Mouse (Mus musculus): ENCODE measurements around the gene Apol10b. TPM values are rescaled to one million over a fixed set of nuclear protein-coding genes. Genes with fewer than 3 reads are reported as not detected.
"Not testable (repeated sequence)": the region's sequence is repeated elsewhere in the genome, so short reads cannot be mapped to it uniquely, and the experiment has no call there.

Apol10b gene
- polyA plus RNA-seq (2012; rRNA removed): 0.14 TPM in 1 of 2 replicates, not detected in the other

DNA sequence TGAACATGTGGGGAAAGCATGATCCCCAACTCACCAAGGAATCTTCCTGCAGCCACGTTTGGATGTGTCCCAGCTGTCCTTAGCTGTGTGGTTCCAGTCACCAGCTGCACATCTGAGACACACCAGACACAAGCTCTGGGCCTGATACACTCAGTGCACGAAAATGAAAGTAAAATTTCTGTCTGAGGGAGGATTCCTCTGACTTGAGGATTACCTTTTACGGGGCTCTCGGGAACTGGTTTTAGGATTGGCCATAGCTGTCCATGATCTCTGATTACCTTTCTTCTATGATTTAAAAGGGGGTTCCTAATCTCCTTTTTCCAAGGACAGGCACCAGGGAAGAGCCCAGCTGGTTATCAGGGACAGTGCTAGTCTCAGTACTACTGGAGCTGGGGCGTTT, at the start of gene Apol10b:
Gene Apol10b, minus strand, starts transcription at position 165 of the 400 bp plus-strand sequence.
- no peak for TF ChIP-seq CTCF (IDR thresholded peaks at IDR 0.05; ENCODE audit: borderline replicate concordance, extremely low read depth, insufficient read depth, insufficient read length)
- TF ChIP-seq POLR2A (IDR thresholded peaks at IDR 0.05; ENCODE audit: borderline replicate concordance, extremely low read depth, insufficient read depth, insufficient read length, poor library complexity, severe bottlenecking): no peak
- no peak for DNase-seq (ENCODE audit: low read depth)

GRCm38 (mm10) chr15:77643176-77643575, 47.3 kb upstream of the Apol10b start, which contains the start of gene Apol11b:
TSS of gene Apol11b (minus strand) at chr15:77643286.
- DNase-seq (ENCODE audit: low read depth): not testable (repeated sequence)

- DNase-seq (ENCODE audit: low read depth): not testable (repeated sequence)
Observed at GRCm38 (mm10) chr15:77629822-77630221, 33.9 kb upstream of the Apol10b start.

DNA sequence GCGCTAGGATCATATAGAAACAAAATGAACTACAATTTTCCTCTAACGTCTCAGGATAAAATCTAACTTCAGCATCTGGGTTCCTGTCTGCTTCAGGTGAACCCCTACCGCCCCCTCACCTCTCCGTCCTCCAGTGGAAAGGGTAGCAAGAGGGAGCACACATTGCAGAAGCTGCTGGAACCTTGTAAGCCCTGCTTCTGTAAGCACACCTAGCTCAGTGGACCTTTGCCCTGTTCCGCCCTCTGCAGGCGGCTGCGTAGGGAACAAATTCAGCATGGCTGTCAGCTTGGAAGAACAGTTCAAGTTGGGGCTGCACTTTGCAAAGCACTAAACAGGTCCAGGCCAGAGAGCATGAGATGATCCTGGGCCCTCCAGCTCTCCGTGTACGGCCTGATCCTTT, 32.7 kb upstream of the Apol10b start:
- peak; percentile 1 for DNase-seq (ENCODE audit: low read depth)

GRCm38 (mm10) chr15:77626471-77626870, 30.5 kb upstream of the Apol10b start:
- DNase-seq (ENCODE audit: low read depth): not testable (repeated sequence)

GRCm38 (mm10) chr15:77624710-77625109, 28.8 kb upstream of the Apol10b start:
- TF ChIP-seq CTCF (IDR thresholded peaks at IDR 0.05; ENCODE audit: borderline replicate concordance, extremely low read depth, insufficient read depth, insufficient read length) (no peak), POLR2A (IDR thresholded peaks at IDR 0.05; ENCODE audit: borderline replicate concordance, extremely low read depth, insufficient read depth, insufficient read length, poor library complexity, severe bottlenecking) (no peak)
- no peak for DNase-seq (ENCODE audit: low read depth)

DNA sequence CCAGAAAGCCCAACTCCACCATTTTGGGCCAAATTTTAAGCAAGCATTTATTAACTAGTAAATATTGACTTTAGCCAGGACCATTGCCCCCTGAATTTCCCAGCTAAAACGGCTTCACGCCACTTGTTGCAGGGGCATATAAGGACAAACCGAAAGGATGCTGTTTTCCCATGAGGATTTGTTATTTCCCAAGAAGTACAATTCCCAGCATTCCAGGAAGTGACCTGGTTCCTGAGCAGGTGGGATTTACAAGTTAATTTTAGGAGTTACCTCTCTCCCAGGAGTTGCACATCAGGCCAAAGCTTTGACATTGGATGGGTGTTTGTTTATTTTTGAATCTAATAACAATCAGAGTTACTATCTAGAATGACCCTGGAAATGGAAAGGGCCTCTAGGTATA, 10.1 kb upstream of the Apol10b start:
- no peak for TF ChIP-seq POLR2A (IDR thresholded peaks at IDR 0.05; ENCODE audit: borderline replicate concordance, extremely low read depth, insufficient read depth, insufficient read length, poor library complexity, severe bottlenecking)
- TF ChIP-seq CTCF (IDR thresholded peaks at IDR 0.05; ENCODE audit: borderline replicate concordance, extremely low read depth, insufficient read depth, insufficient read length): no peak
- DNase-seq (ENCODE audit: low read depth): no peak

- TF ChIP-seq POLR2A (IDR thresholded peaks at IDR 0.05; ENCODE audit: borderline replicate concordance, extremely low read depth, insufficient read depth, insufficient read length, poor library complexity, severe bottlenecking): no peak
- no peak for TF ChIP-seq CTCF (IDR thresholded peaks at IDR 0.05; ENCODE audit: borderline replicate concordance, extremely low read depth, insufficient read depth, insufficient read length)
- no peak for DNase-seq (ENCODE audit: low read depth)
Observed at GRCm38 (mm10) chr15:77598958-77599357, 3.0 kb upstream of the Apol10b start, which contains the start of gene Gm36245. TSS of gene Gm36245 (plus strand) at chr15:77599258.

DNA sequence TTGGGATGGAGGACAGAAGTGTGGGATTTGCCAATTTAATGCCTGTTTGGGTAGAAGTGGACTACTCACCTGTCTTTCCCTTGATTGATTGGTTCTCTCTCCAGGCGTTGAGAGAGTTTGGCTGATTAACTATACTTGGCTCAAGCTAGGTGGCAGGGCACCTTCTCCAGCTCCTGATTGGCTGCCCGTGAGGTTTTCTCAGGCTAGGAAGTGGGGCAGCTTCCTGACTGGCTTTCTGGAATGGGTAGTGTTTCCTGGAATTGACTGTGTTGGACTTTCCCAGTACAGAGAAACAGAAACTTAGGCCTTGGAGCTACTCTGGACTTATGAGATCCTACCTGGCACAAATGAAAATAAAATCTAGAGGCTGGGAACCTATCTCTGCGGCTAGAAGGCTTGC, 2.5 kb upstream of the Apol10b start:
- no peak for TF ChIP-seq CTCF (IDR thresholded peaks at IDR 0.05; ENCODE audit: borderline replicate concordance, extremely low read depth, insufficient read depth, insufficient read length)
- TF ChIP-seq POLR2A (IDR thresholded peaks at IDR 0.05; ENCODE audit: borderline replicate concordance, extremely low read depth, insufficient read depth, insufficient read length, poor library complexity, severe bottlenecking): no peak

DNA sequence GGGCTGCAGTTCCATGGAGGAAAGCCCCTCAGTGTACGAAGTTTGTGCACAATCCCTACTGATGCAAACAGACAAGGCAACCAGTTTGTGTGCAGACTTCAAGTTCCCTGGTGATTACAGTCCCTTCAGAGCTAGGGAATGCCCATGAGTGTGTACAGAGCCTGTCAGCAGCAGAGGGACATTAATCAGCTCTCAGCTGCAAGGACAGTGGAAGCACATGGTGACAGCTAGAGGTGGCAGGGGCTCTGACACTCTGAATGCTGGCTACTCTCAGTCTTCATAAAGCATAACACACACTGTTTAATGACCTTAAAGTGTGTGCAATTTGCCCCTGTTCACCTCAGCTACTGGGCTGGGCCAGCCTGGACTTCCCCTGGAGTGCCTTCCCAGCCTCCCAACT, 2.4 kb downstream of the Apol10b start:
- TF ChIP-seq POLR2A (IDR thresholded peaks at IDR 0.05; ENCODE audit: borderline replicate concordance, extremely low read depth, insufficient read depth, insufficient read length, poor library complexity, severe bottlenecking) (no peak), CTCF (IDR thresholded peaks at IDR 0.05; ENCODE audit: borderline replicate concordance, extremely low read depth, insufficient read depth, insufficient read length) (no peak)
- no peak for DNase-seq (ENCODE audit: low read depth)

More for the DNA sequence above, 2.5 kb upstream of the Apol10b start:
- no peak for DNase-seq (ENCODE audit: low read depth)

GRCm38 (mm10) chr15:77590881-77591280, 5.0 kb downstream of the Apol10b start:
- TF ChIP-seq POLR2A (IDR thresholded peaks at IDR 0.05; ENCODE audit: borderline replicate concordance, extremely low read depth, insufficient read depth, insufficient read length, poor library complexity, severe bottlenecking): no peak
- TF ChIP-seq CTCF (IDR thresholded peaks at IDR 0.05; ENCODE audit: borderline replicate concordance, extremely low read depth, insufficient read depth, insufficient read length): no peak
- DNase-seq (ENCODE audit: low read depth): no peak

- no peak for DNase-seq (ENCODE audit: low read depth)
- TF ChIP-seq CTCF (IDR thresholded peaks at IDR 0.05; ENCODE audit: borderline replicate concordance, extremely low read depth, insufficient read depth, insufficient read length) (no peak), POLR2A (IDR thresholded peaks at IDR 0.05; ENCODE audit: borderline replicate concordance, extremely low read depth, insufficient read depth, insufficient read length, poor library complexity, severe bottlenecking) (no peak)
Observed at GRCm38 (mm10) chr15:77588981-77589380, 6.9 kb downstream of the Apol10b start.

GRCm38 (mm10) chr15:77587026-77587425, 8.9 kb downstream of the Apol10b start:
- TF ChIP-seq POLR2A (IDR thresholded peaks at IDR 0.05; ENCODE audit: borderline replicate concordance, extremely low read depth, insufficient read depth, insufficient read length, poor library complexity, severe bottlenecking): no peak
- no peak for TF ChIP-seq CTCF (IDR thresholded peaks at IDR 0.05; ENCODE audit: borderline replicate concordance, extremely low read depth, insufficient read depth, insufficient read length)
- DNase-seq (ENCODE audit: low read depth): no peak

Data from brain, embryonic 14.5 days (tissue).